Mouse (Mus musculus) ZHBTc4 (cell line): ENCODE results near the gene 4930426L09Rik.

Experiments used
- DNase-seq: peaks from one replicate; pipeline ENCODE4 v3.0.0-alpha.2; 2011; ENCODE audit warnings: low read depth, low spot score

The 4930426L09Rik gene

DNA sequence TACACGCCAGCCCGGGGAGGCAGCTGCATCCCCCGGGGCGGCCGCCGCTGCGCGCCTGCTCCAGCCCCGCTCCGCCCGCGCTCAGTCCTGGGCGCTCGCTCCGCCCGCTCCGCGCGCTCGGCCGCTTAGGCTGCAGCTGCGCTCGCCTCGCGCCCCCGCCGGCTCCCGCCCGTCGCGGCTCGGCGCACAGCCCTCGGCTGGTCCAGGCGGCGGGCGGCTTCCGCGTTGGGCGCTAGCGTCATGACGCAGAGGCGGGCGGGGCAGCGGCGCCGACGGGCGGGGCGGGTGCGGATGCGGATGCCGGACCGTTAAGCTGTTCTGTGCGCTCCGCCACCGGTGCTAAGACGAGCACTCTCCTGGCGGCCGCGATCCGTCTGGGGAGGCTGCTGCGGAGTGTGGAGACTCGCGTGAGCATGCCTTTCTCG, at the start of gene 4930426L09Rik, which contains the start of gene Pip4k2a:
Gene 4930426L09Rik (plus strand): TSS at position 290 of the 425 bp plus-strand sequence.
Gene Pip4k2a (minus strand): TSS at position 73 of the 425 bp plus-strand sequence.
- DNase-seq, result peak; percentile 93

DNA sequence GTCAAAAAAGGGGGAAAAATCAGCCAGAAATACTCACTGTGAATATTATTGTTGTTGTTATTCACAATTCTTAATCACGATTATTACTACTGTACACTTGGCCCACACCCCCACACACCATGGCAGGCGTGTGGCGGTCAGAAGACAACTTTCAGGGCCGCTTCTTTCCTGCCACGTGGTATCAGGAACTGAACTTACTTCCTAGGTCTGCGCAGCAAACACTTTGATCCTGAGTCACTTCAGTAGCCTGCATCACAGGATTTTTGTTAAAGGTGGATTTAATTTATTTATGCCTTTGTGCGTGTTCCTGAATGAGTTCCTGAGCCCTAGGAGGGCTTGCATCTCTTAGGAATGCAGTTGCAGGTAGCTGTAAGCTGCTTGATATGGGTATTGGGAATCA, 49.4 kb upstream of the 4930426L09Rik start:
- no peak for DNase-seq

DNA sequence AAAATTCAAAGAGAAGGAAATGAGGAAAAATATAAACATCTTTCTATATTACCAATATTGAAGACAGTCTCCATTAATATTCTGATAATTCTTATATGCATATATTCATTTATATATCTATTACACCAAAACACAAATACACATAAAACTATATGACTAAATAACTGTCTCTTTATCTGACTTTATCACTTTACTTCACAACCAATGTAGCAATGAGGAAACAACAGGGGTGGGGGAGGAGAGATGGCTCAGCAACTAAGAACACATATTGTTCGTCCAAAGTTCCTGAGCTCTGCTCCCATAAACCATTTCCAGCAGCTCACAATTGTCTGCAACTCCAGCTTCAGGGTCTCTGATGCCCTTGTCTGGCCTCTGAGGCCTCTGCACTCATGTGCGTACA, 47.4 kb upstream of the 4930426L09Rik start:
- no peak for DNase-seq

DNA sequence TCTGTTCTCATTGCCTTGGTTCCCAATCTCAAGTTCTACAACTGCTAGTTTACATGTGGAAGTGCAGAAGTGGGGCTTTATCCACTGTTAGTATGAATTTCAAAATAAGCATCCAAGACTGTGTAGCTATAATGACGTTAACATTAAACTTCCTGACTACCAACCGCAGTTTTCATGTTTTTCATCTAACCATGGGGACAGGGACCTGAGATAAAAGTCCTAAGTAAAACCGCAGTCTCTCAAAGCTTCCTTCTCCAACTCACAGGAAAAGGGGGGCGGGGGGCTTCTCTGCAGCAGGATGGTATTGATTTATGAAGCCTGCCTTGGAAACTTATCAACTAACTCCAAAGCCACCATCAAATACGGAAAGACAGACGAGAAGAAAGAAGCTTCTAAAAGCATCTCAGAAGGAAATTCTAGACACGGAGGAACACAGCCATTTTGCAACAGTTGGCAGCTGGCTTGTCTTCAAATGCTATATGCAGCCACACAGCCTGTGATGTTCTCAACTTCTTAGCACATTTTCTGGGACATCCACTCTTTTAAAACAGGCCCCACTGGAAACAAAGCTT, 46.0 kb upstream of the 4930426L09Rik start:
- no peak for DNase-seq

DNA sequence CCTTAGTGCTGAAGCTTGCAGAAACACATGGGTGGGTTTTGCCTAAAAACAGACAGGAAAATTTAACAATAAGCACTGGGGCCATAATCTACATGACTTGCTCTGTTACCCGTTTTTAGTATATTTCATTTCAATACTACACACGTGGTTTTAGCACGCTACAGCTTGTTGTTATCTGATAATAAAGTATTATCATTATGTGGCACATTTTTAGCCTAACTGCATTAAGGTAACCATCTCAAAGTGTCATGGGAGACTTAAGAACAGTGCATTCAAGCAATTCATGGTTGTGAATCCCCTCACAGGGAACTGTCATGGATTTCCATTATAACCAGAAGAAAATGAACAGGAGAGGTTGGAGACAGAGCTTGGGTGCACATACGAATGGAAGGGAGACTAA, 43.7 kb upstream of the 4930426L09Rik start:
- DNase-seq, result no peak

DNA sequence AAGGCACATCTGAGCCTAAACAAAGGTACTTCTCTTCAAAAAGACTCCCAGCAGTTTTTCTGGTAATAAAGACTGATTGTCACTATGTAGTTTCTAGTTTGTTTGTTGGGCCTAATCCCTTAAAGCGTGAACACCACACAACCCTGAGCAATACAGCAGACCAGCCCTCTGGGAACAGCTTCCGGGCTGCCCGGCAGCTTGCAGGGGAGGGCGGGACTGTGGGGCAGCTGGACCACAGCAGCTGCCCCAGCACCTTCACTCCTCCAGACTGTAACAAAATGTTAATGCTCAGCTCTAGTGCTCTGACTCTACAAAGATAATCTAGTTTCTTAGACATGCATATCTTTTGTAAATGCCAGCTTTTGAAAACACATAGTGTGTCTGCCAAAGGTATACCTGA, 43.1 kb upstream of the 4930426L09Rik start:
- no peak for DNase-seq

DNA sequence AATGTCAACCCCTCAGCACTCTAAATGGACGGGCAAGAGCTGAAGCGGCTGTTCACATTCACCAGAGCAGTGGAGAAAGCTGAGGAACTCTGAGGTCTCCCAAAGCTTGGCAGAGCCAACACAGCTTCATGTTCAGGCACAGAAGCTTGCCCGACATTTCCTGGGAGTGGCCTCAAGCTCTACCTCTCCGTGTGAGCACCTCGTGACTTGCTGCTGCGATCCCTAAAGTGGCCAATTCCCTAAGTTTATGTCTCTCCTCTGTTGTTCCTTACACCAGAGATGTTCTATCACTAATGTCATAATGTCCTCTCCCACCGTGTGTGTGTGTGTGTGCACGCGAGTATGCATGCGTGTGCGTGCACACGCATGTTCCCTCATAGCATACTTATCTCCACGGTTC, 42.5 kb upstream of the 4930426L09Rik start:
- DNase-seq, result no peak

DNA sequence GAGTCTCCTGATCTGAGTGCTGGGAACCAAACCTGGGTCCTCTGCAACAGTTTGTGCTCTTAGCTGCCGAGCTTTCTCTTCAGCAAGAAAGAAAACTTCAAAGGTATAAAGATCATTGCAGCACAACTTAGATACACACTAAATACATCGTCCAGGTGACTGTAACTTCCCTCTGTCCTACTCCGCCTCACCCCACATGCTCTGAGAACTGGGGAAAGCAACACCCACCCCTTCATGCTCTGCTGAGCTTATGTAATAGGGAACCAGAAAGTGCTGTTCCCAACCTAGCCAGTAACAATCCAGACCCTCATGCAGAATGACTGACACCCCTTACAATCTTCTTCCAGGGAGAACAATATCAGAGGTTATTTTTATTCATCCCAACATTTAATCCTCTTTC, 41.7 kb upstream of the 4930426L09Rik start:
- no peak for DNase-seq

DNA sequence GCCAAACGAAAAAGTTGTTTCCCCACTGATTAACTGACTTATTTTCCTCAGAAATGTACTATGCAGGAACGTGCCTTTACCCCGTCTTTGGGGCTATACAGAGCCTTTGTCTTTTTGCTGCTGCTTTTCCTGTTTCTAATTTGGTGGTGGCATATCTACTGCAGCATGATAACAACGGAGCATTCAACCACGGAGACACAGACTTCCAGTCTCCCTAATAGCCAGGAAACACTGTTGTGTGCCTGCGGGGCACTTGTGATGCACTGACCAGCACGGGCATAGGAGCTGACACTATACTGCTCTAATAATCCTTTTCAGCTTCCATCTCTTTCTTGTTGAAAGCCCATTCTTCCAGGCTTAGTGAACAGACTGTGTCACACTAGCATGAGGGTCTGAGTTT, 41.2 kb upstream of the 4930426L09Rik start:
- no peak for DNase-seq

DNA sequence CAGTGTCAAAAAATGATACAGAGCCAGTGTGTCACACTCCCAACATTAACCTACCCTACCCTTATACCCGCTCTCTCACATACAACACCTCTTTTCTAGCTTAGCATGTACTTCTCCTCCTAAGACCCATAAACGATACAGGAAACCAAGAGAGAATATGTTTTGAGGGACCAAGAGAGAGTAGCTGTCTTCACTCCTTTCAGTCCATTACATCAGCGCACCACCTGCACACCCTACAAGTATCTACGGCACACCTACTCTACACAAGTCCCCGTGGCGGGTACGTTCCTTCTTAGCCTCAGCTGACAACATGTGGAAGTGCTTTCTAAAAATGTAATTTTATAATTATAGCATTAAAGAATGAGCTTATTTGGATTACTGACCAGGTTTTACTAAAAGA, 40.7 kb upstream of the 4930426L09Rik start:
- DNase-seq, result no peak

DNA sequence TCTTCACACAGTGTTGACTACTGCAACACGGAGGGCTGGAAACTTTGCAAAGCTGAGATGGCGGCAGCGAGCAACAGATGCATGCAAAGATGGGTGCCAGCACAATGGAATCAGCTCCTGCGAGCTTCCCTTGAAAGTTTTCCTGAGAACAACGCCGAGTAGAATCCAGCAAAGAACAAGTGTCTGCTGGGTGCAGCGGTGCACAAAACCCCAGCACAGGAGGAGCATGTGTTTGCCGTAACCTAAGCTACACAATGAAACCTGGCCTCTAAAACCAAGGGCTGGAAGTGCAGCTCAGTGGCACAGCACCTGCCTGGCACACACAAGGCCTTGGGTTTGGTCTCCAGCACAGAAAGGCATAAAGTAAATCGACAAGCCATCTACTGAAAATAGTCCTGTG, 40.1 kb upstream of the 4930426L09Rik start:
- no peak for DNase-seq

DNA sequence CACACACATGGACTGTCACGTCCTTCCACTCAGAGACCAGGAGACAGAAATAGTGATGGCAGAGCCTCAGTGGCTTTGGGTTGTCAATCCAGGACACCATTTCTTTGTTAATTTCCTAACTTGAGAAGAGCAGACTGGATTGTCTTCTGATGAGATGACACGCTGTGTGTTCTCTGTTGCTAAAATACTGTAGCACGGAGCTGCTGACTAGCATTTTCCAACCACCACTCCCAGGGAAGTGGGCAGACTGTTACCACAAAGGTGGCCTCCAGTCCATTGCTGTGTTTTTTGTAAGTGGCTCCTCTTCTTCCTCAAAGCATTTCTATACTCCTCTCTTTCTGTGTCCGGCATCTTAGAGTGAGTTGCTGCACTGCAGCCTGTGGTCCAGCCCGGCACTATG, 39.6 kb upstream of the 4930426L09Rik start:
- DNase-seq, result no peak

DNA sequence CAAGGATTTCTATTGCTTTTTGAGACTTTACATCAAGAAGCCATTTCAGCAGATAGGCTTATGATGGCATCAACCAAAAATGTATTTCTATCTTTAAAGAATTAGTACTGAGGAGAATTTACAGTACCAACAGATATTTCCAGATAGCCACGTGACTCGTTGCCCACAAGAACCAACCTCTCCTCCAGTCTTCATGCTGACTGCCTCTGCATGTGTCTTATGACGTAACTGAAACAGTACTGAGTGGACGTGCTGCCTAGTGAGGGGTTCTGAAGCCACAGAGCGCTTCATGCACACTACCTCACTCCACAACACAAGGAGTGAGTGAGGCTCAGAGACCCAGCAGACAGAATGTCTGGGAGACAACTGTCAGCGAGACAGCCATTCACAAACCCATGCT, 39.1 kb upstream of the 4930426L09Rik start:
- DNase-seq, result no peak

DNA sequence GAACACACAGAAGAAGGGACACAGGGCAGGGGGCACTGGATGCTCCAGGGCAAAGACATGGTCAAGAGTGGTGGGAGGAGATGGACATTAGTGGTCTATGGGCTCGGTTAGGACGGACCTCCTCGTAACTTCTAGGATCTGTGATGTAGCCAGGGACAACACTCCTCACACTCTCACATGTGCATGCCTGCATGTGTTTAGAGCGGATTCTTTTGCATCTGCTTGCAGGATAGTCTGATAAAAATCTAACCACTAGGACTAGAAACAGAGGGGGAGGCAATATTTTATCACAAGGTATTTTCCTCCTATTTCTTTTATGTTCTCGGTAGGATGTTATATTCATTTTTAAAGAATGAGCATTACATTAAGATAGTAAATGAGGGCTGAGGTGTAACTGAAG, 38.6 kb upstream of the 4930426L09Rik start:
- no peak for DNase-seq

DNA sequence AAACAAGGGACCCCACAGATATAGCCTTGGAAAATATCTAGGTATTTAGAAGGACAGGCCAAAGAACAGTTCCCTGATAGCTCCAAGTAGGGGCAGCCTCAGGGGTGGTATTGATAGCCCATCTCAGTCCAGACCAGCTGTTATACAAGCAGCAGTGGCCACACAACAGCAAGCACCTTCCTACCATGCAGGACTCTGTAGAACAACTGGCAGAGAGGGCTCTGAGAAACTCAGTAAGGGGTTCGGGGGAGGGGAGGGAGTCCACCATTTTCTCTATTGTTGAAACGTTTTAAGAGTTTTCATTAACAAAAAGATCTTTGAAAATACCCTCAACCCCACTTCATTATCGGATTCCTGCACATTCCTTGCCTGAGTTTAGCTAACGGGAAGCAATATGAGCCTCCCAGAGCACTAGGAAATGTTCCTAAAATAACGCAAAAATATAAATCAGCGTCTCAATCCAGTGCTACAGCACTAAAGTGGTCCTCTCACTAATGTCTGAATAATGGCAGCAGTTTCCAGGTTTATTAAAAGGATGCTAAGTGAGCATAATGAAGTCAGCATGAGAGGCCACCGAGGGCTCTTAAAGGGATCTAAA, 37.7 kb upstream of the 4930426L09Rik start:
- DNase-seq, result no peak

DNA sequence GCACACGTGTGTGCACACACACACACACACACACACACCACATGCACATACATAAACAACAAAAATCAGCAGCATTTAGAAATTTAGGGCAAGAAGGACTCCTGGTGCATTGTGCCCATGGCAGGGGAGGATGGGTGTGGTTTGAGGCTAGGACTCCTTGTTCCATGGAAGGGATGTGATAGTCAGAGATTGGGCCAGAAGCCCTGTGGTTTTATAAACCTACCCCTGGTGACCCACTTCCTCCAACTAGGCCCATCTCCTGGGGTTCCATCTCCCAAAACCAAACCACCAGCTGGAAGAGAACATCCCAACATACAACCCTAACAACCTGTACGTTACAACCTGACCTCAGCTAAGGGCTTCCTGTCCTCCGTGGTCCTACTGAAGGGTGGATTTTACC, 35.6 kb upstream of the 4930426L09Rik start:
- no peak for DNase-seq

DNA sequence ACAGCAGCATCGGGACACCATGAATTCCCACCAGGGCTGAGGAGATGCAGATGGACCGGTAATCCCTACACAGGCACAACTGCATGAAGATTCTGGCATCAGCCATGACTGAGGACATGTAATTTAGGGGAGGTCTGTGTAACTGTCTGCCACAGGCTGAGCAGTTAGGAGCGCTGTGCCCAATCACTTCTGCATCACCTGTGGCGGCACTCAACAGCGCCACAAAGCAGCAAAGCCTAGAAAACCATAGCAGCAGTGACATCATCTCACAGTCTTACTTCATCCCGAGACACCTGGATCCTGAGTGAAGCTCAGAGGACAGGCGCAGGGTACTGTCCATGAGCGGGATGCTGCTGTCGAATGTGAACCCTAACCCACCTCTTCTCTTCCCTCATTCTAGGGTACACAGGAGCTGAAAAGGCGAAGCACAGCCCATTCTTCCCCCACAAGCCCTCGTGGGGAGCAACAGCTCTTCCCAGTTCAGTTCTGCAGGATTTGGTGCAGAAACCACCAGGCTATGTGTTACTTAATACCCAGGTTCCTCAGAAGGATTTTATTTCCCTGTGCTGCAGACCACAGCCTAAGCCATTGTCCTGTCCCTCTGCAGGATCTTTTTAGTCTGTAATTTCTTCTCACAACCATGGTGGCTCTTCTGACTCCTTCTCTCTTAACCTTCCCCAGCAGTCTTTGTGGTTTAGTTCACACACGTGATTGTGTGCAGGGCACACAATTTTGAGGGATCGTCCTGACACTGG, 34.7 kb upstream of the 4930426L09Rik start:
- DNase-seq, result no peak

DNA sequence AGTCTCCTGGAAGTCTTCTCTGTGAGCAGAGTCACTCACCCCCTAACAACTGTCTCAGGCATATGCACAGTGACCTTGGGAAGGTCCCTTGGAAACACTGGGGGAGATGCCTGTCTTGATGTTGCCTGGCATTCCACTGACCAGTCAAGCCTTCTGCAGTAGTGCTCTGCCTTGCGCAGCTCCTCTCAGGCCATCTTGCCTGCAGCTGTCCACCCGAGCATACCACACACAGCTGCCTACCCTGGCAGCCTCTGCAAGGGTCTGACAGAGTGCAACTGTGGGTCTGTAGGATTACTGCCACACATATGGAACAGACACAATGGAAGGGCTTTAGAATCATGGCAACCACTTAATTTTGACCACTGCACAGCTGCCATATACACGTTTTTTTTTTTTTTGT, 33.0 kb upstream of the 4930426L09Rik start:
- DNase-seq, result no peak

DNA sequence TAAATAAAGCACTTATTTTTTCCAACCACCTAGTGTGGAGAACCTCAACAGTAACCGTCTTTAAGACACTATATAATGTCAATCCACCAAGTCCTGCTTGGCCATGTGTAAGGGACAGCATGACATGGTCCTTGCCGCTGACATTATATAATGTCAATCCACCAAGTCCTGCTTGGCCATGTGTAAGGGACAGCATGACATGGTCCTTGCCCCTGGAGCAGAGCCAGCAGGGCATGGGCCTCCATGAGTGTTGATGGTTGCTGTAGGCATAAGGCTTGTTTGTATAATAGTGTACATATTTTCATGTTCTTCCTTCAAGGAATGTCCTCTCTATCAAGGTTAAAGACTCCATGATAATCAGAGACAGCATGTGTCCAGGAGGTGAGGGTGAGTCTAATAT, 32.2 kb upstream of the 4930426L09Rik start:
- DNase-seq, result no peak

DNA sequence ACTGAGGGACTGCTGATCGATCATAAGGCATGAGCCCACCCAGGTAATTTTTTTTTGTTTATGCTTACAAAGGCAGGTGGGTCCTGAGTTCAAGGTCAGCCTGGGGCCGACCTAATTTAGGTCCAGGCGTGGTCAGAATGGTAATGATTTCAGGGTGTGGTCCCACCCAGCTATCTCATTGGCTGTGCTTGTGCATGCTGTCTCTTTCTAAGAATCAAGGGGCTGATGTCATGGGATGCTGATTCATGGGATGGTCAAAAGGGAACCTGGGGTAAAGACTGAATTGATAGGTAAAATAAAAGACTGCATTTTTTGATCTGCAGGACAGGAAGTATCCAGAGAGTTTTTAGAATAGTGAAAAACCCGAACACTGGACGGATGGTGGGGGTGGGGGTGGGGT, 31.6 kb upstream of the 4930426L09Rik start:
- DNase-seq, result no peak

DNA sequence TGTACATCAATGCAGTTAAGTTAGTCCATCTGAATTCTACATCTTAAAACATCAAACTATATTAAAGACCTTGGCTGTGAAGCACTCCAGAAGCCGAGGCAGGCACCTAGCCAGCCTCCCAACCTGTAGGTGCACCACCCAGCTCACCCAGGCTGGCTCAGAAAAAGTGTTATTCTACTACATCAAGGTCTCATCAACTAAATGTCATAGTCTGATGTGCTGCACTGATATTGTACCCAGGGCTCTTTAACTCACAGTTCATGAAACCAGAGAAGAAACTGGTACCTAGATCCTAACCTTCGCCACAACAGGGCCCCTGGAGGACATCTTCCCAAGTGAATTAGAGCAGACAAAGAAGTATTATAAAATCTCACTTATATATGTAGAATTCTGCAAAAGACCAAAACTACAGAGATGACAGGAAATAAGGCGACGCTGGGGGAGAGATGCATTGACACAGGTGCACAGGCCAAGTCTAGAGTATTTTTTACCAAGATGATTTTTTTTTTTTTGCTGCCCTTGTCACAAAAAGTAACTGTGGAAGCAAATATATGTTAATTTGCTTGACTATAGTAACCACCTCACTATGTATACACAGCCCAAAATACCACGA, 30.6 kb upstream of the 4930426L09Rik start:
- no peak for DNase-seq

DNA sequence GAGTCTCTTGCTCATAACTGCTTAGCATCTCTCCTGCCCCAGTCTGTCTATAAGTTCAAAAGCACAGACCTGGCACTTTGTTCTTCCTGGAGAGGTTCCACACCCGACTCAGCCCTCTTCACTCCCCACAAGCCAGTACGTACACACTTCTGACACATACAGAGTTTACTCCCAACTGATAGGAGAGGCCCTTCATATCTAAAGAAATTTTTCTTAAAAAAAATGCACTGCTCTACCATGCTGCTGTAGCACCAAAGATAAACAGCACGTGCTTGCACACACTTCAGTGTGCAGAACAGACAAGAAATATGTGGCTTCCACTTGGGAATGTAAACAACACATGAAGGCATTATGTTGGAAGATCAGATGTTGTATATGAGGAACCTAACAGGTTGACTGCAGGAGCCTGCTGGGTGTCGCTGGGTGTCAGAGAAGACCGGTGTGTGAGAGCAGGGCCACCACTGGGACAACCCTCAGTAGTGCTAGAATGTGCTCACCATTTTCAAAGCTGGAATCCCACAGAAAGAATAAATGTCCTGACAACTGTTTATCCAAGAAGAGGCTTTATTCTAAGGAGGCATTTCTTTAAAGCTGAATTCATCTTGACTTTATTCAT, 29.0 kb upstream of the 4930426L09Rik start:
- no peak for DNase-seq
